Mouse (Mus musculus) C2C12 (cell line): ENCODE data around the gene Ptchd3.

Experiments
- CEBPB ChIP-seq: IDR thresholded peaks from one replicate; pipeline ENCODE4 v1.6.1; 2011; ENCODE audit warnings: low read depth, mild to moderate bottlenecking, control low read depth, moderate library complexity
- CTCF ChIP-seq: IDR thresholded peaks from one replicate; pipeline ENCODE4 v1.5.1; 2011; ENCODE audit not compliant: control insufficient read depth, insufficient read depth, insufficient read length
- MAX ChIP-seq: IDR thresholded peaks from one replicate; pipeline ENCODE4 v1.6.1; 2011; ENCODE audit warnings: mild to moderate bottlenecking, control low read depth
- MYOG ChIP-seq: IDR thresholded peaks from one replicate; pipeline ENCODE4 v1.6.1; 2011; ENCODE audit not compliant: control insufficient read depth, insufficient read length; ENCODE audit errors: extremely low read depth
- USF1 ChIP-seq: IDR thresholded peaks from one replicate; pipeline ENCODE4 v1.6.1; 2011; ENCODE audit warnings: low read depth, mild to moderate bottlenecking, control low read depth, moderate library complexity

DNA sequence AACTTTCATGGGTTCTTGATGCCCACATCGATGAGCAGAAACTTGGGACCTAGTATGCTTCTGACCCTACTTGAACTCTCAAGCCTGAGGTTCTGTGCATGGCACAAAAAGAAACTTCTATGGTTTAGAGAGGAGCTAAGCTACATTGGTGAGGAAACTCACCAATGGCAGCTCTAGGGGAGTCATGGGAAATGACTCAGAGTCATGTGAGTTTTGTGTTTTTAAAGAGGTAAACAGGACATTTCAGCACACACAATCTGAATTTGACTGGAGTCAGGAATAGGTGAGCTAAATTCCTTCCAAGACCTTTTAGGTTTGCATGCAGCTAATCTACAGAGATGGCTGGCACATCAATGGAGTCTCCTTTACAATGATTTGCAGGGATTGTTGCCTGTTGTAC lies 48.2 kb upstream of the Ptchd3 start:
- TF ChIP-seq CTCF = no peak
- no peak for TF ChIP-seq MYOG
- TF ChIP-seq MAX = no peak
- TF ChIP-seq CEBPB = no peak
- no peak for TF ChIP-seq USF1
